Mouse (Mus musculus) MEL (cell line): ENCODE data around the gene Hvcn1. TPM values are rescaled to one million over a fixed set of nuclear protein-coding genes. Genes with fewer than 3 reads are reported as not detected.

ENCODE experiments used
- DNase-seq: peaks from one replicate; pipeline ENCODE4 v3.0.0; 2011; ENCODE audit warnings: low read depth, low spot score
- H3K27ac ChIP-seq: 2 replicates; pipeline ENCODE4 v1.5.1; 2012; ENCODE audit warnings: low read depth, mild to moderate bottlenecking, control low read depth, low read length, moderate library complexity; ENCODE audit not compliant: control insufficient read depth
- H3K27me3 ChIP-seq, 2 experiments: fragments of 150-350 bp in 1 of 2; sonication (generic) in 1 of 2; 2 replicates each; pipeline ENCODE4 v1.6.1; 2012; ENCODE audit warnings: low read length in 2 of 2, mild to moderate bottlenecking in 2 of 2, improper control_type of control experiment in 1 of 2, moderate library complexity in 1 of 2; ENCODE audit not compliant: insufficient read depth in 2 of 2, control insufficient read depth in 1 of 2
- H3K36me3 ChIP-seq, 2 experiments: 2 replicates each; pipeline ENCODE4 v1.6.1; 2012 to 2014; ENCODE audit warnings: low read length in 2 of 2, improper control_type of control experiment in 1 of 2, inconsistent platforms in 1 of 2, mild to moderate bottlenecking in 1 of 2; ENCODE audit not compliant: insufficient read depth in 2 of 2, control insufficient read depth in 1 of 2
- H3K4me1 ChIP-seq, 2 experiments: fragments of 150-350 bp in 1 of 2; sonication (generic) in 1 of 2; 2 replicates each; pipeline ENCODE4 v1.6.1; 2012; ENCODE audit warnings: low read length in 2 of 2, improper control_type of control experiment in 1 of 2, mild to moderate bottlenecking in 1 of 2; ENCODE audit not compliant: insufficient read depth in 2 of 2, control insufficient read depth in 1 of 2
- H3K4me3 ChIP-seq, 2 experiments: fragments of 150-350 bp in 1 of 2; sonication (generic) in 1 of 2; 2 replicates each; pipeline ENCODE4 v1.5.1; 2012; ENCODE audit warnings: low read depth in 2 of 2, low read length in 2 of 2, mild to moderate bottlenecking in 2 of 2, moderate library complexity in 2 of 2, control low read depth in 1 of 2, improper control_type of control experiment in 1 of 2; ENCODE audit not compliant: control insufficient read depth in 1 of 2, insufficient read depth in 1 of 2
- H3K79me2 ChIP-seq: 2 replicates; pipeline ENCODE4 v1.6.1; 2012; ENCODE audit warnings: mild to moderate bottlenecking, low read length, moderate library complexity; ENCODE audit not compliant: control insufficient read depth, poor library complexity, insufficient read depth
- H3K9ac ChIP-seq: 2 replicates; pipeline ENCODE4 v1.6.1; 2012; ENCODE audit warnings: low read depth, mild to moderate bottlenecking, control low read depth, low read length, moderate library complexity; ENCODE audit not compliant: control insufficient read depth, poor library complexity, severe bottlenecking
- H3K9me3 ChIP-seq: fragments of 150-350 bp; sonication (generic); replicated peaks from 2 replicates; pipeline ENCODE4 v1.6.1; 2012; ENCODE audit warnings: mild to moderate bottlenecking, low read length, improper control_type of control experiment, moderate library complexity; ENCODE audit not compliant: insufficient read depth
- BHLHE40 ChIP-seq: IDR thresholded peaks from 2 replicates; pipeline ENCODE4 v1.6.1; 2012; ENCODE audit warnings: low read depth, mild to moderate bottlenecking, inconsistent platforms, low read length, improper control_type of control experiment, borderline replicate concordance
- CHD1 ChIP-seq: IDR thresholded peaks from 2 replicates; pipeline ENCODE4 v1.6.1; 2012; ENCODE audit warnings: low read depth, mild to moderate bottlenecking, inconsistent platforms, low read length, improper control_type of control experiment
- CHD2 ChIP-seq: IDR thresholded peaks from 2 replicates; pipeline ENCODE4 v1.6.1; 2011; ENCODE audit warnings: low read length, improper control_type of control experiment
- CTCF ChIP-seq, 3 experiments: IDR thresholded peaks in 2 of 3; conservative IDR thresholded peaks in 1 of 3; 2 replicates each; pipeline ENCODE4 v1.5.1; 2011 to 2012; ENCODE audit warnings: low read length in 3 of 3, low read depth in 2 of 3, mild to moderate bottlenecking in 2 of 3, improper control_type of control experiment in 1 of 3, inconsistent platforms in 1 of 3, mixed read lengths in 1 of 3, moderate library complexity in 1 of 3; ENCODE audit not compliant: control insufficient read depth in 1 of 3, insufficient read depth in 1 of 3, poor library complexity in 1 of 3, severe bottlenecking in 1 of 3
- E2F4 ChIP-seq: IDR thresholded peaks from 2 replicates; pipeline ENCODE4 v1.6.1; 2011; ENCODE audit warnings: low read depth, low read length, improper control_type of control experiment, borderline replicate concordance
- ELF1 ChIP-seq: IDR thresholded peaks from 2 replicates; pipeline ENCODE4 v1.6.1; 2014; ENCODE audit warnings: low read depth, mild to moderate bottlenecking, inconsistent platforms, low read length, improper control_type of control experiment, moderate library complexity
- EP300 ChIP-seq, 2 experiments: IDR thresholded peaks; 2 replicates each; pipeline ENCODE4 v1.6.1; 2011; ENCODE audit warnings: improper control_type of control experiment in 2 of 2, low read length in 2 of 2, low read depth in 1 of 2, mild to moderate bottlenecking in 1 of 2
- ETS1 ChIP-seq: IDR thresholded peaks from 2 replicates; pipeline ENCODE4 v1.6.1; 2012; ENCODE audit warnings: low read depth, mild to moderate bottlenecking, inconsistent platforms, low read length, improper control_type of control experiment, moderate library complexity
- GATA1 ChIP-seq: IDR thresholded peaks from 2 replicates; pipeline ENCODE4 v1.6.1; 2011; ENCODE audit warnings: low read depth, low read length, improper control_type of control experiment
- HCFC1 ChIP-seq: IDR thresholded peaks from 2 replicates; pipeline ENCODE4 v1.6.1; 2012; ENCODE audit warnings: low read depth, mild to moderate bottlenecking, inconsistent platforms, low read length, improper control_type of control experiment, moderate library complexity
- JUND ChIP-seq: IDR thresholded peaks from 2 replicates; pipeline ENCODE4 v1.6.1; 2011; ENCODE audit warnings: low read depth, mild to moderate bottlenecking, improper control_type of control experiment, low read length
- KAT2A ChIP-seq: conservative IDR thresholded peaks from 2 replicates; pipeline ENCODE4 v1.6.1; 2012; ENCODE audit warnings: low read depth, low read length, improper control_type of control experiment, inconsistent platforms
- MAX ChIP-seq: IDR thresholded peaks from 2 replicates; pipeline ENCODE4 v1.6.1; 2011; ENCODE audit warnings: low read length, improper control_type of control experiment
- MAZ ChIP-seq: IDR thresholded peaks from 2 replicates; pipeline ENCODE4 v1.6.1; 2012; ENCODE audit warnings: low read depth, mild to moderate bottlenecking, inconsistent platforms, low read length, improper control_type of control experiment
- MEF2A ChIP-seq: IDR thresholded peaks from 2 replicates; pipeline ENCODE4 v1.6.1; 2014; ENCODE audit warnings: low read depth, mild to moderate bottlenecking, inconsistent platforms, low read length, improper control_type of control experiment; ENCODE audit not compliant: poor library complexity, insufficient replicate concordance, severe bottlenecking; ENCODE audit errors: extremely low read depth
- MYB ChIP-seq: IDR thresholded peaks from 2 replicates; pipeline ENCODE4 v1.6.1; 2011; ENCODE audit warnings: mild to moderate bottlenecking, low read depth, low read length, improper control_type of control experiment
- MYC ChIP-seq: IDR thresholded peaks from 2 replicates; pipeline ENCODE4 v1.6.1; 2011; ENCODE audit warnings: low read depth, mild to moderate bottlenecking, low read length, improper control_type of control experiment, moderate library complexity
- NELFE ChIP-seq: IDR thresholded peaks from 2 replicates; pipeline ENCODE4 v1.6.1; 2011; ENCODE audit warnings: low read depth, low read length, improper control_type of control experiment
- NRF1 ChIP-seq: IDR thresholded peaks from 2 replicates; pipeline ENCODE4 v1.6.1; 2014; ENCODE audit warnings: low read depth, mild to moderate bottlenecking, inconsistent platforms, low read length, improper control_type of control experiment, moderate library complexity; ENCODE audit not compliant: poor library complexity, insufficient read depth, severe bottlenecking
- POLR2A ChIP-seq, 2 experiments: IDR thresholded peaks; 2 replicates each; pipeline ENCODE4 v1.6.1; 2011 to 2012; ENCODE audit warnings: low read length in 2 of 2, mild to moderate bottlenecking in 2 of 2, control low read depth in 1 of 2, improper control_type of control experiment in 1 of 2, low read depth in 1 of 2, moderate library complexity in 1 of 2; ENCODE audit not compliant: control insufficient read depth in 1 of 2, insufficient read depth in 1 of 2, poor library complexity in 1 of 2
- POLR2AphosphoS2 ChIP-seq: IDR thresholded peaks from 2 replicates; pipeline ENCODE4 v1.6.1; 2011; ENCODE audit warnings: low read length, improper control_type of control experiment
- POLR2AphosphoS5 ChIP-seq: IDR thresholded peaks from 2 replicates; pipeline ENCODE4 v1.6.1; 2012; ENCODE audit warnings: low read depth, borderline replicate concordance, mild to moderate bottlenecking, inconsistent platforms, low read length, moderate library complexity, mixed read lengths
- RAD21 ChIP-seq: IDR thresholded peaks from 2 replicates; pipeline ENCODE4 v1.6.1; 2011; ENCODE audit warnings: mild to moderate bottlenecking, low read depth, low read length, improper control_type of control experiment
- RCOR1 ChIP-seq: IDR thresholded peaks from 2 replicates; pipeline ENCODE4 v1.6.1; 2012; ENCODE audit warnings: low read depth, mild to moderate bottlenecking, inconsistent platforms, low read length, improper control_type of control experiment
- SIN3A ChIP-seq: IDR thresholded peaks from 2 replicates; pipeline ENCODE4 v1.6.1; 2012; ENCODE audit warnings: low read length, improper control_type of control experiment, inconsistent platforms
- SMC3 ChIP-seq: IDR thresholded peaks from 2 replicates; pipeline ENCODE4 v1.6.1; 2011; ENCODE audit warnings: low read depth, low read length, improper control_type of control experiment
- TAL1 ChIP-seq: IDR thresholded peaks from 2 replicates; pipeline ENCODE4 v1.6.1; 2012; ENCODE audit warnings: mild to moderate bottlenecking, inconsistent platforms, low read length, moderate library complexity, mixed read lengths
- TBP ChIP-seq: IDR thresholded peaks from 2 replicates; pipeline ENCODE4 v1.8.0; 2011; ENCODE audit warnings: low read depth, low read length, improper control_type of control experiment
- UBTF ChIP-seq: IDR thresholded peaks from 2 replicates; pipeline ENCODE4 v1.6.1; 2012; ENCODE audit warnings: low read depth, mild to moderate bottlenecking, inconsistent platforms, low read length, improper control_type of control experiment, moderate library complexity, borderline replicate concordance; ENCODE audit not compliant: insufficient read depth
- USF1 ChIP-seq: IDR thresholded peaks from 2 replicates; pipeline ENCODE4 v1.6.1; 2014; ENCODE audit warnings: low read depth, mild to moderate bottlenecking, inconsistent platforms, low read length, improper control_type of control experiment, moderate library complexity
- USF2 ChIP-seq, 2 experiments: IDR thresholded peaks; 2 replicates each; pipeline ENCODE4 v1.6.1; 2011 to 2012; ENCODE audit warnings: improper control_type of control experiment in 2 of 2, low read length in 2 of 2, borderline replicate concordance in 1 of 2, inconsistent platforms in 1 of 2, low read depth in 1 of 2, mild to moderate bottlenecking in 1 of 2; ENCODE audit not compliant: insufficient read depth in 1 of 2
- ZC3H11A ChIP-seq: IDR thresholded peaks from 2 replicates; pipeline ENCODE4 v1.6.1; 2012; ENCODE audit warnings: low read depth, mild to moderate bottlenecking, inconsistent platforms, low read length, improper control_type of control experiment
- ZKSCAN1 ChIP-seq: IDR thresholded peaks from 2 replicates; pipeline ENCODE4 v1.6.1; 2012; ENCODE audit warnings: low read depth, mild to moderate bottlenecking, inconsistent platforms, low read length, improper control_type of control experiment, moderate library complexity
- ZMIZ1 ChIP-seq: IDR thresholded peaks from 2 replicates; pipeline ENCODE4 v1.6.1; 2012; ENCODE audit warnings: low read depth, mild to moderate bottlenecking, inconsistent platforms, low read length, improper control_type of control experiment, moderate library complexity
- ZNF384 ChIP-seq: IDR thresholded peaks from 2 replicates; pipeline ENCODE4 v1.6.1; 2012; ENCODE audit warnings: low read depth, mild to moderate bottlenecking, inconsistent platforms, low read length, improper control_type of control experiment
- polyA plus RNA-seq, 2 experiments: library from polyadenylated mRNA; stranded (reverse) in 1 of 2; unstranded in 1 of 2; fragments of >175 nt in 1 of 2; fragments of >200 nt in 1 of 2; gene quantifications; 2 replicates each; pipeline versions ENCODE4 v1.2.1 to v1.2.4; 2012; ENCODE audit warnings: low replicate concordance in 2 of 2, low read depth in 1 of 2; ENCODE audit not compliant: insufficient read length in 2 of 2, insufficient read depth in 1 of 2, missing spikeins in 1 of 2
- total RNA-seq: library from RNA; depleted of rRNA; stranded (reverse); fragments of 300-350 nt; gene quantifications from 2 replicates; pipeline ENCODE4 v1.2.3, GENCODE M21; 2012

Hvcn1 gene
- total and polyA plus RNA-seq, 3 experiments = 8.4 to 13.5 TPM; not detected in 1

GRCm38 (mm10) chr5:122263933-122264905 is 57.6 kb downstream of the Hvcn1 start, which contains the start of gene Tctn1:
TSS of gene Tctn1 (minus strand) at chr5:122264460.
- H3K9ac ChIP-seq = peak within 1 kb of the TSS; percentile 82
- H3K4me1 ChIP-seq = peaks cover 2 to 20% of the 10 kb centered on the region in 2 experiments; a peak in 3 of 4 replicates
- H3K36me3 ChIP-seq = peaks cover 0 to 21% of the 10 kb centered on the region in 2 experiments; a peak in 2 of 4 replicates
- peaks cover 3% of the 10 kb centered on the region; the same call in 1 of the 2 replicates for H3K79me2 ChIP-seq
- H3K4me3 ChIP-seq = peak within 1 kb of the TSS; percentile 75 to 85
- peak within 1 kb of the TSS; percentile 77 for H3K27ac ChIP-seq
- no peaks in the 10 kb centered on the region for H3K27me3 ChIP-seq
- peak; percentile 97 for DNase-seq
- H3K9me3 ChIP-seq = no peaks in the 10 kb centered on the region
- TF ChIP-seq POLR2AphosphoS2 (no peak), MYC (no peak), ELF1 (peak; percentile 85), USF1 (no peak), SMC3 (no peak), UBTF (0 out of 2 replicates have a peak, but pooled peaks have one; percentile 21), JUND (no peak), ZNF384 (peak; percentile 84), POLR2AphosphoS5 (no peak), CHD2 (no peak), KAT2A (no peak; the same call in 1 of the 2 replicates), NELFE (peak; percentile 53), ZMIZ1 (no peak), RCOR1 (no peak), ETS1 (no peak), POLR2A (IDR thresholded peaks at IDR 0.05; ENCODE audit: control insufficient read depth in 1 of 2, insufficient read depth in 1 of 2, low read depth in 1 of 2, low read length in 2 of 2, poor library complexity in 1 of 2) (peak; percentile 47 to 78; a peak in 2 of 4 replicates), ZC3H11A (no peak), TBP (0 out of 2 replicates have a peak, but pooled peaks have one; percentile 58), RAD21 (no peak; the same call in 1 of the 2 replicates), ZKSCAN1 (no peak), USF2 (IDR thresholded peaks at IDR 0.05; ENCODE audit: borderline replicate concordance in 1 of 2, insufficient read depth in 1 of 2, low read depth in 1 of 2, low read length in 2 of 2) (no peak), BHLHE40 (no peak), EP300 (IDR thresholded peaks at IDR 0.05; ENCODE audit: low read depth in 1 of 2, low read length in 2 of 2) (no peak), TAL1 (no peak), CTCF (IDR thresholded peaks at IDR 0.05 in 2 of 3, conservative IDR thresholded peaks at IDR 0.05 in 1 of 3; ENCODE audit: control insufficient read depth in 1 of 3, insufficient read depth in 1 of 3, low read depth in 2 of 3, low read length in 3 of 3, poor library complexity in 1 of 3, severe bottlenecking in 1 of 3) (no peak), CHD1 (no peak), E2F4 (no peak), HCFC1 (peak; percentile 77), MAX (no peak), MEF2A (no peak), NRF1 (no peak), MAZ (0 out of 2 replicates have a peak, but pooled peaks have one; percentile 27), SIN3A (peak; percentile 95), MYB (no peak), GATA1 (peak; percentile 25; the same call in 1 of the 2 replicates)
